Mouse (Mus musculus) midbrain, embryonic 16.5 days (tissue): ENCODE measurements around the gene Nipal4. TPM values are rescaled to one million over a fixed set of nuclear protein-coding genes. Genes with fewer than 3 reads are reported as not detected.

Experiments
- ATAC-seq: fragments of 200-750 bp; cut with Nextera tagmentation; 2 replicates; pipeline ENCODE4 v1.8.0; 2017; ENCODE audit warnings: moderate TSS enrichment
- H3K27ac ChIP-seq: fragments of 300-500 bp; sonication (generic); 2 replicates; pipeline ENCODE4 v1.5.1; 2014; ENCODE audit warnings: mild to moderate bottlenecking, low read length, mixed read lengths
- H3K27me3 ChIP-seq: fragments of 300-500 bp; sonication (generic); 2 replicates; pipeline ENCODE4 v1.6.1; 2014; ENCODE audit warnings: low read depth, low read length, mixed read lengths; ENCODE audit not compliant: control insufficient read depth, insufficient read depth
- H3K36me3 ChIP-seq: fragments of 300-500 bp; sonication (generic); 2 replicates; pipeline ENCODE4 v1.6.1; 2014; ENCODE audit warnings: mild to moderate bottlenecking, low read length, moderate library complexity, mixed read lengths; ENCODE audit not compliant: control insufficient read depth, insufficient read depth
- H3K4me1 ChIP-seq: fragments of 300-500 bp; sonication (generic); 2 replicates; pipeline ENCODE4 v1.6.1; 2014; ENCODE audit warnings: mild to moderate bottlenecking, low read length, mixed read lengths; ENCODE audit not compliant: control insufficient read depth, insufficient read depth
- H3K4me2 ChIP-seq: fragments of 300-500 bp; sonication (generic); 2 replicates; pipeline ENCODE4 v1.6.1; 2014; ENCODE audit warnings: mild to moderate bottlenecking, low read length, mixed read lengths
- H3K4me3 ChIP-seq: fragments of 300-500 bp; sonication (generic); 2 replicates; pipeline ENCODE4 v1.5.1; 2014; ENCODE audit warnings: low read depth, mild to moderate bottlenecking, low read length, moderate library complexity, mixed read lengths
- H3K9ac ChIP-seq: fragments of 300-500 bp; sonication (generic); 2 replicates; pipeline ENCODE4 v1.6.1; 2014; ENCODE audit warnings: low read depth, low read length, mixed read lengths
- H3K9me3 ChIP-seq: fragments of 300-500 bp; sonication (generic); replicated peaks from 2 replicates; pipeline ENCODE4 v1.6.1; 2014; ENCODE audit warnings: mild to moderate bottlenecking, low read length, mixed read lengths; ENCODE audit not compliant: control insufficient read depth, poor library complexity, severe bottlenecking
- whole genome bisulfite sequencing: fragments of 180-500 bp; shearing (Covaris S2); extraction: QIAGEN DNeasy Blood & Tissue Kit; methylation state at CpG from one replicate; pipeline ENCODE4 v1.1.7; 2014; 5-methylcytosine and 5-hydroxymethylcytosine counted together
- polyA plus RNA-seq: library from polyadenylated mRNA; unstranded; fragments of >200 nt; fragmentation: Nextera tagmentation; extraction: Ambion mirVana; gene quantifications from 2 replicates; pipeline ENCODE4 v1.2.1, GENCODE M21; 2015

Gene Nipal4
- polyA plus RNA-seq, 1 experiment from 2014 or later, result 0.15 TPM

- Histone ChIP-seq H3K27ac (no peak overlapping the region), H3K27me3 (no peaks in the 10 kb centered on the region), H3K4me2 (no peak overlapping the region), H3K9me3 (no peaks in the 10 kb centered on the region), H3K4me3 (no peak overlapping the region), H3K4me1 (no peaks in the 10 kb centered on the region), H3K9ac (no peak overlapping the region), H3K36me3 (peaks cover 22% of the 10 kb centered on the region)
- ATAC-seq, result no peak
- 96% methylated on average over 8 of the region's 8 CpGs for whole genome bisulfite sequencing
These were observed 42.9 kb downstream of the Nipal4 start for GRCm38 (mm10) chr11:46123328-46123866.

GRCm38 (mm10) chr11:46122875-46123274, 43.4 kb downstream of the Nipal4 start:
- no peaks in the 10 kb centered on the region for H3K9me3 ChIP-seq
- no peak for ATAC-seq
- 88% methylated on average over 4 of the region's 4 CpGs for WGBS
- no peaks in the 10 kb centered on the region for H3K27me3 ChIP-seq
- no peak overlapping the region for H3K4me3 ChIP-seq
- H3K4me1 ChIP-seq, result no peaks in the 10 kb centered on the region
- no peak overlapping the region for H3K27ac ChIP-seq
- no peak overlapping the region for H3K9ac ChIP-seq
- no peak overlapping the region for H3K4me2 ChIP-seq
- H3K36me3 ChIP-seq, result peaks cover 18% of the 10 kb centered on the region

- 86% methylated on average over 4 of the region's 4 CpGs for WGBS
- Histone ChIP-seq H3K27me3 (no peaks in the 10 kb centered on the region), H3K4me3 (no peak overlapping the region), H3K27ac (no peak overlapping the region), H3K9me3 (no peaks in the 10 kb centered on the region), H3K9ac (no peak overlapping the region), H3K36me3 (peaks cover 15% of the 10 kb centered on the region), H3K4me2 (no peak overlapping the region), H3K4me1 (no peaks in the 10 kb centered on the region)
- ATAC-seq, result no peak
These were observed 44.6 kb downstream of the Nipal4 start for GRCm38 (mm10) chr11:46121666-46122065.

- Histone ChIP-seq H3K9me3 (no peaks in the 10 kb centered on the region), H3K4me2 (no peak overlapping the region), H3K4me1 (no peaks in the 10 kb centered on the region), H3K4me3 (no peak overlapping the region), H3K27ac (no peak overlapping the region), H3K27me3 (no peaks in the 10 kb centered on the region), H3K36me3 (peaks cover 15% of the 10 kb centered on the region), H3K9ac (no peak overlapping the region)
- ATAC-seq, result no peak
- 89% methylated on average over 10 of the region's 10 CpGs for WGBS
These were observed 46.2 kb downstream of the Nipal4 start for GRCm38 (mm10) chr11:46120084-46120483.

GRCm38 (mm10) chr11:46119624-46120023, 46.7 kb downstream of the Nipal4 start:
- Histone ChIP-seq H3K4me3 (no peak overlapping the region), H3K4me2 (no peak overlapping the region), H3K4me1 (no peaks in the 10 kb centered on the region), H3K9me3 (no peaks in the 10 kb centered on the region), H3K36me3 (peaks cover 11% of the 10 kb centered on the region; the same call in 1 of the 2 replicates), H3K27ac (no peak overlapping the region), H3K9ac (no peak overlapping the region), H3K27me3 (no peaks in the 10 kb centered on the region)
- no peak for ATAC-seq
- WGBS, result 32% methylated on average over 4 of the region's 4 CpGs

GRCm38 (mm10) chr11:46116510-46116909, 49.8 kb downstream of the Nipal4 start:
- no peak overlapping the region for H3K27ac ChIP-seq
- no peaks in the 10 kb centered on the region for H3K9me3 ChIP-seq
- WGBS, result 97% methylated on average over 2 of the region's 2 CpGs
- no peaks in the 10 kb centered on the region for H3K27me3 ChIP-seq
- H3K9ac ChIP-seq, result no peak overlapping the region
- no peak overlapping the region for H3K4me3 ChIP-seq
- no peaks in the 10 kb centered on the region for H3K4me1 ChIP-seq
- H3K36me3 ChIP-seq, result peaks cover 15% of the 10 kb centered on the region
- no peak overlapping the region for H3K4me2 ChIP-seq
- ATAC-seq, result no peak

GRCm38 (mm10) chr11:46115411-46116173, 50.7 kb downstream of the Nipal4 start:
- WGBS, result 80% methylated on average over 9 of the region's 9 CpGs
- Histone ChIP-seq H3K27ac (no peak overlapping the region), H3K4me2 (no peak overlapping the region), H3K9ac (no peak overlapping the region), H3K36me3 (peaks cover 13% of the 10 kb centered on the region), H3K9me3 (no peaks in the 10 kb centered on the region), H3K4me1 (no peaks in the 10 kb centered on the region), H3K27me3 (no peaks in the 10 kb centered on the region), H3K4me3 (no peak overlapping the region)
- no peak for ATAC-seq

- Histone ChIP-seq H3K27ac (no peak overlapping the region), H3K9ac (no peak overlapping the region), H3K36me3 (peaks cover 13% of the 10 kb centered on the region), H3K27me3 (no peaks in the 10 kb centered on the region), H3K4me1 (no peaks in the 10 kb centered on the region), H3K9me3 (no peaks in the 10 kb centered on the region), H3K4me3 (no peak overlapping the region), H3K4me2 (no peak overlapping the region)
- ATAC-seq, result no peak
- 61% methylated on average over 4 of the region's 4 CpGs for WGBS
These were observed 51.3 kb downstream of the Nipal4 start for GRCm38 (mm10) chr11:46115011-46115410.

GRCm38 (mm10) chr11:46114221-46114620, 52.1 kb downstream of the Nipal4 start:
- no peak for ATAC-seq
- Histone ChIP-seq H3K9ac (no peak overlapping the region), H3K4me2 (no peak overlapping the region), H3K9me3 (no peaks in the 10 kb centered on the region), H3K36me3 (peaks cover 13% of the 10 kb centered on the region), H3K4me1 (no peaks in the 10 kb centered on the region), H3K27me3 (no peaks in the 10 kb centered on the region), H3K4me3 (no peak overlapping the region), H3K27ac (no peak overlapping the region)
- WGBS, result 90% methylated on average over 7 of the region's 7 CpGs
